Mouse (Mus musculus) MEL (cell line): ENCODE measurements at regions not wholly inside any gene's neighbourhood (a gene's known extent, or its start where the extent isn't known, plus 50 kb on each side); places are given as distances from the start of the nearest gene placed in this dataset.

Source experiments
- DNase-seq: peaks from one replicate; pipeline ENCODE4 v3.0.0; 2011; ENCODE audit warnings: low read depth, low spot score
- H3K27ac ChIP-seq: 2 replicates; pipeline ENCODE4 v1.5.1; 2012; ENCODE audit warnings: low read depth, mild to moderate bottlenecking, control low read depth, low read length, moderate library complexity; ENCODE audit not compliant: control insufficient read depth
- H3K27me3 ChIP-seq, 2 experiments: fragments of 150-350 bp in 1 of 2; sonication (generic) in 1 of 2; 2 replicates each; pipeline ENCODE4 v1.6.1; 2012; ENCODE audit warnings: low read length in 2 of 2, mild to moderate bottlenecking in 2 of 2, improper control_type of control experiment in 1 of 2, moderate library complexity in 1 of 2; ENCODE audit not compliant: insufficient read depth in 2 of 2, control insufficient read depth in 1 of 2
- H3K36me3 ChIP-seq, 2 experiments: 2 replicates each; pipeline ENCODE4 v1.6.1; 2012 to 2014; ENCODE audit warnings: low read length in 2 of 2, improper control_type of control experiment in 1 of 2, inconsistent platforms in 1 of 2, mild to moderate bottlenecking in 1 of 2; ENCODE audit not compliant: insufficient read depth in 2 of 2, control insufficient read depth in 1 of 2
- H3K4me1 ChIP-seq, 2 experiments: fragments of 150-350 bp in 1 of 2; sonication (generic) in 1 of 2; 2 replicates each; pipeline ENCODE4 v1.6.1; 2012; ENCODE audit warnings: low read length in 2 of 2, improper control_type of control experiment in 1 of 2, mild to moderate bottlenecking in 1 of 2; ENCODE audit not compliant: insufficient read depth in 2 of 2, control insufficient read depth in 1 of 2
- H3K4me3 ChIP-seq, 2 experiments: fragments of 150-350 bp in 1 of 2; sonication (generic) in 1 of 2; 2 replicates each; pipeline ENCODE4 v1.5.1; 2012; ENCODE audit warnings: low read depth in 2 of 2, low read length in 2 of 2, mild to moderate bottlenecking in 2 of 2, moderate library complexity in 2 of 2, control low read depth in 1 of 2, improper control_type of control experiment in 1 of 2; ENCODE audit not compliant: control insufficient read depth in 1 of 2, insufficient read depth in 1 of 2
- H3K79me2 ChIP-seq: 2 replicates; pipeline ENCODE4 v1.6.1; 2012; ENCODE audit warnings: mild to moderate bottlenecking, low read length, moderate library complexity; ENCODE audit not compliant: control insufficient read depth, poor library complexity, insufficient read depth
- H3K9ac ChIP-seq: 2 replicates; pipeline ENCODE4 v1.6.1; 2012; ENCODE audit warnings: low read depth, mild to moderate bottlenecking, control low read depth, low read length, moderate library complexity; ENCODE audit not compliant: control insufficient read depth, poor library complexity, severe bottlenecking
- H3K9me3 ChIP-seq: fragments of 150-350 bp; sonication (generic); replicated peaks from 2 replicates; pipeline ENCODE4 v1.6.1; 2012; ENCODE audit warnings: mild to moderate bottlenecking, low read length, improper control_type of control experiment, moderate library complexity; ENCODE audit not compliant: insufficient read depth
- BHLHE40 ChIP-seq: IDR thresholded peaks from 2 replicates; pipeline ENCODE4 v1.6.1; 2012; ENCODE audit warnings: low read depth, mild to moderate bottlenecking, inconsistent platforms, low read length, improper control_type of control experiment, borderline replicate concordance
- CHD1 ChIP-seq: IDR thresholded peaks from 2 replicates; pipeline ENCODE4 v1.6.1; 2012; ENCODE audit warnings: low read depth, mild to moderate bottlenecking, inconsistent platforms, low read length, improper control_type of control experiment
- CTCF ChIP-seq, 3 experiments: IDR thresholded peaks in 2 of 3; conservative IDR thresholded peaks in 1 of 3; 2 replicates each; pipeline ENCODE4 v1.5.1; 2011 to 2012; ENCODE audit warnings: low read length in 3 of 3, low read depth in 2 of 3, mild to moderate bottlenecking in 2 of 3, improper control_type of control experiment in 1 of 3, inconsistent platforms in 1 of 3, mixed read lengths in 1 of 3, moderate library complexity in 1 of 3; ENCODE audit not compliant: control insufficient read depth in 1 of 3, insufficient read depth in 1 of 3, poor library complexity in 1 of 3, severe bottlenecking in 1 of 3
- E2F4 ChIP-seq: IDR thresholded peaks from 2 replicates; pipeline ENCODE4 v1.6.1; 2011; ENCODE audit warnings: low read depth, low read length, improper control_type of control experiment, borderline replicate concordance
- ELF1 ChIP-seq: IDR thresholded peaks from 2 replicates; pipeline ENCODE4 v1.6.1; 2014; ENCODE audit warnings: low read depth, mild to moderate bottlenecking, inconsistent platforms, low read length, improper control_type of control experiment, moderate library complexity
- HCFC1 ChIP-seq: IDR thresholded peaks from 2 replicates; pipeline ENCODE4 v1.6.1; 2012; ENCODE audit warnings: low read depth, mild to moderate bottlenecking, inconsistent platforms, low read length, improper control_type of control experiment, moderate library complexity
- JUND ChIP-seq: IDR thresholded peaks from 2 replicates; pipeline ENCODE4 v1.6.1; 2011; ENCODE audit warnings: low read depth, mild to moderate bottlenecking, improper control_type of control experiment, low read length
- MEF2A ChIP-seq: IDR thresholded peaks from 2 replicates; pipeline ENCODE4 v1.6.1; 2014; ENCODE audit warnings: low read depth, mild to moderate bottlenecking, inconsistent platforms, low read length, improper control_type of control experiment; ENCODE audit not compliant: poor library complexity, insufficient replicate concordance, severe bottlenecking; ENCODE audit errors: extremely low read depth
- MYC ChIP-seq: IDR thresholded peaks from 2 replicates; pipeline ENCODE4 v1.6.1; 2011; ENCODE audit warnings: low read depth, mild to moderate bottlenecking, low read length, improper control_type of control experiment, moderate library complexity
- POLR2A ChIP-seq, 2 experiments: IDR thresholded peaks; 2 replicates each; pipeline ENCODE4 v1.6.1; 2011 to 2012; ENCODE audit warnings: low read length in 2 of 2, mild to moderate bottlenecking in 2 of 2, control low read depth in 1 of 2, improper control_type of control experiment in 1 of 2, low read depth in 1 of 2, moderate library complexity in 1 of 2; ENCODE audit not compliant: control insufficient read depth in 1 of 2, insufficient read depth in 1 of 2, poor library complexity in 1 of 2
- POLR2AphosphoS2 ChIP-seq: IDR thresholded peaks from 2 replicates; pipeline ENCODE4 v1.6.1; 2011; ENCODE audit warnings: low read length, improper control_type of control experiment
- RAD21 ChIP-seq: IDR thresholded peaks from 2 replicates; pipeline ENCODE4 v1.6.1; 2011; ENCODE audit warnings: mild to moderate bottlenecking, low read depth, low read length, improper control_type of control experiment
- RCOR1 ChIP-seq: IDR thresholded peaks from 2 replicates; pipeline ENCODE4 v1.6.1; 2012; ENCODE audit warnings: low read depth, mild to moderate bottlenecking, inconsistent platforms, low read length, improper control_type of control experiment
- SIN3A ChIP-seq: IDR thresholded peaks from 2 replicates; pipeline ENCODE4 v1.6.1; 2012; ENCODE audit warnings: low read length, improper control_type of control experiment, inconsistent platforms
- USF1 ChIP-seq: IDR thresholded peaks from 2 replicates; pipeline ENCODE4 v1.6.1; 2014; ENCODE audit warnings: low read depth, mild to moderate bottlenecking, inconsistent platforms, low read length, improper control_type of control experiment, moderate library complexity
- ZC3H11A ChIP-seq: IDR thresholded peaks from 2 replicates; pipeline ENCODE4 v1.6.1; 2012; ENCODE audit warnings: low read depth, mild to moderate bottlenecking, inconsistent platforms, low read length, improper control_type of control experiment
- ZKSCAN1 ChIP-seq: IDR thresholded peaks from 2 replicates; pipeline ENCODE4 v1.6.1; 2012; ENCODE audit warnings: low read depth, mild to moderate bottlenecking, inconsistent platforms, low read length, improper control_type of control experiment, moderate library complexity
- ZMIZ1 ChIP-seq: IDR thresholded peaks from 2 replicates; pipeline ENCODE4 v1.6.1; 2012; ENCODE audit warnings: low read depth, mild to moderate bottlenecking, inconsistent platforms, low read length, improper control_type of control experiment, moderate library complexity
- ZNF384 ChIP-seq: IDR thresholded peaks from 2 replicates; pipeline ENCODE4 v1.6.1; 2012; ENCODE audit warnings: low read depth, mild to moderate bottlenecking, inconsistent platforms, low read length, improper control_type of control experiment

GRCm38 (mm10) chr5:133708881-133709280 lies 390.6 kb upstream of the Castor2 start:
- DNase-seq, result no peak
- Histone ChIP-seq H3K79me2 (no peaks in the 10 kb centered on the region), H3K9me3 (no peaks in the 10 kb centered on the region; the same call in 1 of the 2 replicates), H3K27ac (no peak overlapping the region), H3K36me3 (no peaks in the 10 kb centered on the region), H3K4me1 (no peaks in the 10 kb centered on the region), H3K4me3 (no peak overlapping the region), H3K9ac (no peak overlapping the region), H3K27me3 (no peaks in the 10 kb centered on the region)
- TF ChIP-seq USF1 (no peak), POLR2A (IDR thresholded peaks at IDR 0.05; ENCODE audit: control insufficient read depth in 1 of 2, insufficient read depth in 1 of 2, low read depth in 1 of 2, low read length in 2 of 2, poor library complexity in 1 of 2) (no peak), MEF2A (no peak), JUND (no peak), SIN3A (no peak), ZMIZ1 (no peak), ZKSCAN1 (no peak), E2F4 (no peak)

GRCm38 (mm10) chr5:133686206-133686605 lies 413.3 kb upstream of the Castor2 start:
- no peak for TF ChIP-seq ELF1
- TF ChIP-seq HCFC1, result no peak
- TF ChIP-seq CHD1, result no peak
- no peak for TF ChIP-seq CTCF (IDR thresholded peaks at IDR 0.05 in 2 of 3, conservative IDR thresholded peaks at IDR 0.05 in 1 of 3; ENCODE audit: control insufficient read depth in 1 of 3, insufficient read depth in 1 of 3, low read depth in 2 of 3, low read length in 3 of 3, poor library complexity in 1 of 3, severe bottlenecking in 1 of 3)
- TF ChIP-seq ZC3H11A, result no peak
- no peak for TF ChIP-seq POLR2AphosphoS2
- no peak for TF ChIP-seq RCOR1
- TF ChIP-seq ZMIZ1, result no peak
- TF ChIP-seq MYC, result no peak
- no peak for TF ChIP-seq BHLHE40
- no peak for TF ChIP-seq E2F4
- TF ChIP-seq ZNF384, result no peak
- TF ChIP-seq SIN3A, result no peak
- TF ChIP-seq RAD21, result no peak
- Histone ChIP-seq H3K79me2 (no peaks in the 10 kb centered on the region), H3K27me3 (no peaks in the 10 kb centered on the region), H3K4me3 (no peak overlapping the region), H3K36me3 (no peaks in the 10 kb centered on the region), H3K9me3 (no peaks in the 10 kb centered on the region), H3K4me1 (no peaks in the 10 kb centered on the region), H3K27ac (no peak overlapping the region), H3K9ac (no peak overlapping the region)
- DNase-seq, result no peak
